Mouse (Mus musculus) hindlimb bud, embryonic 11.5 days (tissue): ENCODE measurements around the gene Oaz1.
"Not testable (repeated sequence)": the region's sequence is repeated elsewhere in the genome, so short reads cannot be mapped to it uniquely, and the experiment has no call there.

ENCODE experiments used
- DNase-seq: peaks from one replicate; pipeline ENCODE4 v3.0.0-alpha.2; 2012; ENCODE audit warnings: low read depth, low spot score; ENCODE audit errors: extremely low spot score

Gene Oaz1

GRCm38 (mm10) chr10:80821991-80822390, 4.5 kb upstream of the Oaz1 start:
- no peak for DNase-seq

- DNase-seq = no peak
Measured at GRCm38 (mm10) chr10:80822528-80822927, 3.9 kb upstream of the Oaz1 start.

GRCm38 (mm10) chr10:80823316-80823715, 3.1 kb upstream of the Oaz1 start:
- DNase-seq = no peak

GRCm38 (mm10) chr10:80823847-80824643, 2.4 kb upstream of the Oaz1 start:
- no peak for DNase-seq

- DNase-seq = no peak
Measured at GRCm38 (mm10) chr10:80824827-80825226, 1.6 kb upstream of the Oaz1 start.

- DNase-seq = no peak
Measured at GRCm38 (mm10) chr10:80827063-80827869, 810 bp downstream of the Oaz1 start.

- DNase-seq = no peak
Measured at GRCm38 (mm10) chr10:80827870-80828420, 1.5 kb downstream of the Oaz1 start.

- DNase-seq = not testable (repeated sequence)
Measured at GRCm38 (mm10) chr10:80828587-80828986, 2.1 kb downstream of the Oaz1 start.

- no peak for DNase-seq
Measured at GRCm38 (mm10) chr10:80829359-80830278, 3.2 kb downstream of the Oaz1 start.

- no peak for DNase-seq
Measured at GRCm38 (mm10) chr10:80831136-80831535, 4.7 kb downstream of the Oaz1 start.

GRCm38 (mm10) chr10:80832818-80833217, 6.4 kb downstream of the Oaz1 start:
- no peak for DNase-seq

GRCm38 (mm10) chr10:80835617-80836016, 9.2 kb downstream of the Oaz1 start:
- no peak for DNase-seq

- DNase-seq = no peak
Measured at GRCm38 (mm10) chr10:80836949-80837379, 10.5 kb downstream of the Oaz1 start.

- no peak for DNase-seq
Measured at GRCm38 (mm10) chr10:80837827-80838226, 11.4 kb downstream of the Oaz1 start.

- DNase-seq = no peak
Measured at GRCm38 (mm10) chr10:80838346-80838912, 12.0 kb downstream of the Oaz1 start.

- DNase-seq = no peak
Measured at GRCm38 (mm10) chr10:80839848-80840247, 13.4 kb downstream of the Oaz1 start.

GRCm38 (mm10) chr10:80841685-80842084, 15.2 kb downstream of the Oaz1 start:
- no peak for DNase-seq

- DNase-seq = no peak
Measured at GRCm38 (mm10) chr10:80842334-80842733, 15.9 kb downstream of the Oaz1 start.

- DNase-seq = no peak
Measured at GRCm38 (mm10) chr10:80843087-80843930, 16.9 kb downstream of the Oaz1 start.
